Mouse (Mus musculus) stomach, embryonic 16.5 days (tissue): ENCODE measurements at regions not wholly inside any gene's neighbourhood (a gene's known extent, or its start where the extent isn't known, plus 50 kb on each side); places are given as distances from the start of the nearest gene placed in this dataset.

Source experiments
- ATAC-seq: fragments of 200-750 bp; cut with Nextera tagmentation; 2 replicates; pipeline ENCODE4 v1.8.0; 2017; ENCODE audit warnings: moderate number of reproducible peaks, moderate TSS enrichment; ENCODE audit not compliant: insufficient read depth, low FRiP score
- H3K27ac ChIP-seq: fragments of 300-500 bp; sonication (generic); 2 replicates; pipeline ENCODE4 v1.5.1; 2014; ENCODE audit warnings: low read length
- H3K27me3 ChIP-seq: fragments of 300-500 bp; sonication (generic); 2 replicates; pipeline ENCODE4 v1.6.1; 2014; ENCODE audit warnings: low read length, control low read depth, mixed read lengths; ENCODE audit not compliant: control insufficient read depth, insufficient read depth
- H3K36me3 ChIP-seq: fragments of 300-500 bp; sonication (generic); 2 replicates; pipeline ENCODE4 v1.6.1; 2014; ENCODE audit warnings: low read length; ENCODE audit not compliant: control insufficient read depth, insufficient read depth
- H3K4me1 ChIP-seq: fragments of 300-500 bp; sonication (generic); 2 replicates; pipeline ENCODE4 v1.6.1; 2014; ENCODE audit warnings: low read length, control low read depth, mixed read lengths; ENCODE audit not compliant: control insufficient read depth, insufficient read depth
- H3K4me2 ChIP-seq: fragments of 300-500 bp; sonication (generic); 2 replicates; pipeline ENCODE4 v1.6.1; 2014; ENCODE audit warnings: low read depth, low read length, mixed read lengths
- H3K4me3 ChIP-seq: fragments of 300-500 bp; sonication (generic); replicated peaks from 2 replicates; pipeline ENCODE4 v1.5.1; 2014; ENCODE audit warnings: mild to moderate bottlenecking, low read length
- H3K9ac ChIP-seq: fragments of 300-500 bp; sonication (generic); 2 replicates; pipeline ENCODE4 v1.6.1; 2014; ENCODE audit warnings: low read length
- H3K9me3 ChIP-seq: fragments of 300-500 bp; sonication (generic); replicated peaks from 2 replicates; pipeline ENCODE4 v1.6.1; 2016; ENCODE audit warnings: low read length, control low read depth; ENCODE audit not compliant: control insufficient read depth
- WGBS: fragments of 180-500 bp; shearing (Covaris S2); extraction: QIAGEN DNeasy Blood & Tissue Kit; methylation state at CpG from one replicate; pipeline ENCODE4 v1.1.7; 2014; 5-methylcytosine and 5-hydroxymethylcytosine counted together

DNA sequence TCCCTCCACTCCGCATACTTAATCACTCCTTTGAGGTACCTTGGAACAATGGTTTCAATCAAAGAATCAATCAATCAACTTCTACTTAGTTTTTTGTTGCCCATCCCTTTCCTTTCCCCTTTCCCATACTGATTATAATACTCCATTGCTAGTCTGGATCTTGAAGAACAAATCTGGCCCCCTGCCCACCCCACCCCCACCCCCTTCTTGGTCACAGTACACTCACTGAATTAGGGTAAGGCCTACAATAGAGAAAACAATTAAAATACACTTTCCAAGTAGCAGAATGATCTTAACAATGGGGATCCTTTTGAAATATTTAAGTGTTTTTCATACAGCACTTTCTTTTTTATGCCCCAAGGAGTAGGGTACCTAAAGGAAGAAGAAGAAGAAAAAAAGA lies 397.7 kb downstream of the Ppargc1a start:
- Histone ChIP-seq H3K27me3 (no peaks in the 10 kb centered on the region), H3K9me3 (no peaks in the 10 kb centered on the region), H3K4me3 (no peak overlapping the region), H3K36me3 (no peaks in the 10 kb centered on the region), H3K4me2 (no peak overlapping the region), H3K4me1 (no peaks in the 10 kb centered on the region), H3K9ac (no peak overlapping the region), H3K27ac (no peak overlapping the region)
- no peak for ATAC-seq
- WGBS, result 77% methylated on average over 1 of the region's 1 CpGs

DNA sequence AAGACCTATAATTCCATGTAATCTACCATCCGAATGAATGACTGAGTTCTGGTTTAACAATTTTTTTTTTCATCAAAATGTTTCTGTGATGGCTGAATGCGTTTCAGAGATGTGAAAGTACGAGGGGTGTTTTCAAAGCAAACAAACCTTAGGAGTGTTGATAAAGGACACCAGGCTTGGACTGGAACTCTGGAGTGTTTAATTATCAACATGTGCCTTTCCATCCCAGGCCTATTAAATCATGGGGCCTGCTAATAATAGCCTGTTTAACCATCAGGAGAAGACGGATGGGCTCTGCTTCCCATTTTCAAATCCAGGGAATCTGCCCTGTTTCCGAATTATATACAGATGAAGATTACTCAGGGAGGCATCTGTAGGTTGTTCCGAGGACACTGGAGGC lies 399.3 kb downstream of the Ppargc1a start:
- H3K4me3 ChIP-seq, result no peak overlapping the region
- no peaks in the 10 kb centered on the region for H3K4me1 ChIP-seq
- H3K9me3 ChIP-seq, result no peaks in the 10 kb centered on the region
- WGBS, result 26% methylated on average over 6 of the region's 6 CpGs
- no peak overlapping the region for H3K4me2 ChIP-seq
- no peaks in the 10 kb centered on the region for H3K27me3 ChIP-seq
- H3K9ac ChIP-seq, result no peak overlapping the region
- no peaks in the 10 kb centered on the region for H3K36me3 ChIP-seq
- no peak for ATAC-seq
- no peak overlapping the region for H3K27ac ChIP-seq

DNA sequence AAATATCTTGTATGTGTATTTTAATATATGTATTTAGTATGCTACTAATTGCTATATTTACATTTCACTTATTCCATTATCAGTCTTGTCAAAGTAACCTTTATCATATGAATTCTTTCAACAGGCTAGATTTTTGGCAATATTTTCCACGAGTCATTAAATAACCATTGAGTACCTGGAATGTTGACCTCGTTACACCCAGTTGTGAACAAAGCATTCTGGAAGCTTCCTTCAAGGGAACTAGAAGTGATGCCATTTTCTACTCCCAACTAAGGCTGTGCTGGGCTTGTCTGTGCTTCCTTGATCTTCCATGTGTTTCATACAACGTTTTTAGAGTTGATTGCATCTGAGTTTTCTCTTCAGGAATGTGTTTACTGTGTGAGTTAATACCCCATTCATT lies 410.6 kb downstream of the Ppargc1a start:
- ATAC-seq, result no peak
- H3K9me3 ChIP-seq, result no peaks in the 10 kb centered on the region
- H3K27ac ChIP-seq, result no peak overlapping the region
- H3K4me1 ChIP-seq, result no peaks in the 10 kb centered on the region
- no peak overlapping the region for H3K4me3 ChIP-seq
- WGBS, result 42% methylated on average over 3 of the region's 3 CpGs
- H3K27me3 ChIP-seq, result no peaks in the 10 kb centered on the region
- no peaks in the 10 kb centered on the region for H3K36me3 ChIP-seq
- H3K4me2 ChIP-seq, result no peak overlapping the region
- no peak overlapping the region for H3K9ac ChIP-seq

DNA sequence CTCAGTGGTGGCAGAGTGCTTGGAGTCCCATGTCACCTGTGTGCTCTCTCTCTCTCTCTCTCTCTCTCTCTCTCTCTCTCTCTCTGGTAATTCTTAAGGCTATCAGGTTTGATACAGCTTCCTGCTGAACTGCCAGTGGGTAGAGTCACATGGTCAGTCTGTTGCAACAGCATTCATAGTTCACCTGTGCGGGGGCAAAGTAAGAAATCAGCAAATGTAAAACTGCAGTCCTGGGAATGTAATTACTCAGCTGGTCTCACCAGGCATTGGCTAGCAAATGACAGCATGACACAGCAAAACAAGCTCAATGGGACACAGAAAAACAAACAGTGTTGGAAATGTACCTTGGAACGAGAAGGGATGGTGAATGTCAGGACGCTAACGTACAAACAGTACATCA lies 422.7 kb downstream of the Ppargc1a start:
- H3K36me3 ChIP-seq, result no peaks in the 10 kb centered on the region
- WGBS, result 74% methylated on average over 4 of the region's 4 CpGs
- no peak overlapping the region for H3K27ac ChIP-seq
- H3K9ac ChIP-seq, result no peak overlapping the region
- H3K4me2 ChIP-seq, result no peak overlapping the region
- no peak for ATAC-seq
- H3K4me3 ChIP-seq, result no peak overlapping the region
- no peaks in the 10 kb centered on the region for H3K9me3 ChIP-seq
- H3K27me3 ChIP-seq, result no peaks in the 10 kb centered on the region
- H3K4me1 ChIP-seq, result no peaks in the 10 kb centered on the region

DNA sequence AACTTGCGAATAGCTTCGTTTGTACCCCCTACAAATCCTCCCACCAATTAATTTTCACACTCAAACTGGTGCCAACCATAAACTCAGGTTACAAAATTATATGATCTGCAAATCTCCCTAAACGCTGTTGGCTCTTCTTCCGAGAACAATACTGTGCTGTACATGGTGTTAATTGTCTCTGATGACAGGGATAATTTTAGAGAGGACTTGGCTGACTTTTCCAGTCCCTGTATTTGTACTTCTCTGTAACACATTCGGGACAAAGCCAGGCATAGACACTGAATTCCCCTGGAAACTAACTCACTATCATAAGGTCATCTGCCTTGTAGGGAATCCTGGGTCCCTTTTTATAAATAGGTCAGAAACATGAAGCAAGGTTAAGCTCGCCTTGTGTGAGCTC lies 442.4 kb downstream of the Ppargc1a start:
- no peaks in the 10 kb centered on the region for H3K36me3 ChIP-seq
- ATAC-seq, result no peak
- no peak overlapping the region for H3K9ac ChIP-seq
- WGBS, result 81% methylated on average over 6 of the region's 6 CpGs
- H3K27me3 ChIP-seq, result no peaks in the 10 kb centered on the region
- no peaks in the 10 kb centered on the region for H3K9me3 ChIP-seq
- H3K4me3 ChIP-seq, result no peak overlapping the region
- H3K4me1 ChIP-seq, result no peaks in the 10 kb centered on the region
- no peak overlapping the region for H3K4me2 ChIP-seq
- no peak overlapping the region for H3K27ac ChIP-seq

DNA sequence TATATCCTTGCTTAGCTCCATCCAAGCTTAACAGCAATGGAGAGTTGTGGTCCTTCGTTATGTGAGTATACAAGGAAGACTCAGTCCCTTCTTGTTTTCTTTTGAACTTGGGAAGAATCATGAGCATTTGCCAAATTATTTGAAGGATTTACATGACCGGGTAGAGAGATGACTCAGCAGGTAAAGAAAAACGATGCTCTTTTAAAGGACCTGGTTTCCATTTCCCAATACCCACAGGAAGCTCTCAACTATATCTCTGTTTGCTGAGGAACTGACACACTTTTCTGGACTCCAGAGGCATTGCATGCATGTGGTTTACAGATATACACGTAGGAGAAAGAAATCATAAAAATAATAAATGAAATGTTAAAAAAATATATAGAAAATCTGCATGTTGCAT lies 457.5 kb downstream of the Ppargc1a start:
- 71% methylated on average over 4 of the region's 4 CpGs for WGBS
- no peaks in the 10 kb centered on the region for H3K27me3 ChIP-seq
- H3K4me2 ChIP-seq, result no peak overlapping the region
- no peak overlapping the region for H3K4me3 ChIP-seq
- no peaks in the 10 kb centered on the region for H3K4me1 ChIP-seq
- H3K9ac ChIP-seq, result no peak overlapping the region
- no peaks in the 10 kb centered on the region for H3K9me3 ChIP-seq
- no peaks in the 10 kb centered on the region for H3K36me3 ChIP-seq
- H3K27ac ChIP-seq, result no peak overlapping the region
- ATAC-seq, result no peak

DNA sequence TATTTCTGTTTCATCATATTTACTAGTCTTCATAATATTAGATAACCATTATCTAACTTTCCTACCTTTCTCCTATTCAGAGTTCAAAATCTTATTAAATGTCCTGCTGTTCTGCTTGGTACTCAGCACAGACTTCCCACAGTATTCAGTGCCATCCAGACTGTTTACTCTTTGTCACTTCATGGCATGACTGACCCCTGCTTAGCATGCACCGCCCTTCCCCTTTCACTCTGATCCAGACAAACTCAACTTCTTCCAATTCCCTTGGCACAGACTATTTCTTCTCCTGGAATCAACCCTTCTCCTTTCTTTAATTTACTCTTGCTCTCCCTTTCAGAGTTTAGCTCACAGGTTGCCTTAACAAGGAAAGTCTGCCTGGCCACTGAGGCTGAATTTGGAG lies 458.8 kb downstream of the Ppargc1a start:
- Histone ChIP-seq H3K4me3 (no peak overlapping the region), H3K36me3 (no peaks in the 10 kb centered on the region), H3K9ac (no peak overlapping the region), H3K4me2 (no peak overlapping the region), H3K27me3 (no peaks in the 10 kb centered on the region), H3K27ac (no peak overlapping the region), H3K9me3 (no peaks in the 10 kb centered on the region), H3K4me1 (no peaks in the 10 kb centered on the region)
- no peak for ATAC-seq
- 77% methylated on average over 1 of the region's 1 CpGs for WGBS

DNA sequence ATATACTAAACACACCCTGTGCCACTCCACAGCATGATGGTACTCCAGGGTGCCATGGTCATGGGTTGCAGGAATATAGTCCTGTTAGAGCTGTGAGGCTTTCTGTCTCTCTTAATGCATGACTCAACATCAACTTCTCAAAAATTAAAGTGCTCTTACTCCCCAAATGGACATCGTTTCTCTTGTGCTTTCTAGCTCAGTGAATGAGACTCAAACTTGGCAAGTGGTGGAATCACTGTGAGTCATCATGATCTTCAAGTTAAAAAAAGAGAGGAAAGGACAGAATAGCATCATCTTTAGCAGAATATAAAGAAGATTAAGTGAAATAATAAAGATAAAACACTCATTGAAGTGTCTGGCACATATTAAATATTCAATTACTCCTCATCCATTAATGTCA lies 459.3 kb downstream of the Ppargc1a start:
- H3K4me3 ChIP-seq, result no peak overlapping the region
- H3K36me3 ChIP-seq, result no peaks in the 10 kb centered on the region
- no peaks in the 10 kb centered on the region for H3K4me1 ChIP-seq
- WGBS, result 74% methylated on average over 1 of the region's 1 CpGs
- no peak overlapping the region for H3K27ac ChIP-seq
- no peak overlapping the region for H3K4me2 ChIP-seq
- H3K9ac ChIP-seq, result no peak overlapping the region
- H3K27me3 ChIP-seq, result no peaks in the 10 kb centered on the region
- no peak for ATAC-seq
- no peaks in the 10 kb centered on the region for H3K9me3 ChIP-seq

DNA sequence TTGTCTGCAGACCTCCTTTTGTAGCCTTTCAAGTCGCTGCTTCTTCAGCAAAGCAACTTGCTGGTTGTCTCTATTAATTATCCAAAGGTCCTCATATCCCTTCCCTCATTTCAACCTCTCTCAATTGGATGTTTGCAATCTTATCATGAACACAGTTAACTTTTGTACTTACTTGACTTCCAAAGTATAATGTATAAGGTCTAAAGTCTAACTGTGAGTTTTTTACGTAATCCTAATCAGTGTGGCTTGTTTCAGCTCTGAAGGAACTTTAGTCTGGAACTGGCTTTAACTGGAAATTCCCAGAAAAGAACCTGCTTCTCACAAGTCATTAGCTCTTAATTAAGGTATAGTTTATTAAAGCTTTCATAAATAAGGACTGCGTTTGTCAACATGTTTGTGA lies 467.6 kb downstream of the Ppargc1a start:
- no peak for ATAC-seq
- H3K27me3 ChIP-seq, result no peaks in the 10 kb centered on the region
- H3K27ac ChIP-seq, result no peak overlapping the region

More for the DNA sequence above, 467.6 kb downstream of the Ppargc1a start:
- Histone ChIP-seq H3K9me3 (no peaks in the 10 kb centered on the region), H3K9ac (no peak overlapping the region), H3K4me1 (no peaks in the 10 kb centered on the region), H3K36me3 (no peaks in the 10 kb centered on the region), H3K4me2 (no peak overlapping the region), H3K4me3 (no peak overlapping the region)
- WGBS, result 71% methylated on average over 3 of the region's 3 CpGs
